Mouse (Mus musculus): Measurements from ENCODE around the gene Rusc1. TPM values are rescaled to one million over a fixed set of nuclear protein-coding genes. Genes with fewer than 3 reads are reported as not detected.
"Not testable (repeated sequence)": the region's sequence is repeated elsewhere in the genome, so short reads cannot be mapped to it uniquely, and the experiment has no call there.

Rusc1 gene
- polyA plus RNA-seq, 1 experiment = 14.5 TPM

DNA sequence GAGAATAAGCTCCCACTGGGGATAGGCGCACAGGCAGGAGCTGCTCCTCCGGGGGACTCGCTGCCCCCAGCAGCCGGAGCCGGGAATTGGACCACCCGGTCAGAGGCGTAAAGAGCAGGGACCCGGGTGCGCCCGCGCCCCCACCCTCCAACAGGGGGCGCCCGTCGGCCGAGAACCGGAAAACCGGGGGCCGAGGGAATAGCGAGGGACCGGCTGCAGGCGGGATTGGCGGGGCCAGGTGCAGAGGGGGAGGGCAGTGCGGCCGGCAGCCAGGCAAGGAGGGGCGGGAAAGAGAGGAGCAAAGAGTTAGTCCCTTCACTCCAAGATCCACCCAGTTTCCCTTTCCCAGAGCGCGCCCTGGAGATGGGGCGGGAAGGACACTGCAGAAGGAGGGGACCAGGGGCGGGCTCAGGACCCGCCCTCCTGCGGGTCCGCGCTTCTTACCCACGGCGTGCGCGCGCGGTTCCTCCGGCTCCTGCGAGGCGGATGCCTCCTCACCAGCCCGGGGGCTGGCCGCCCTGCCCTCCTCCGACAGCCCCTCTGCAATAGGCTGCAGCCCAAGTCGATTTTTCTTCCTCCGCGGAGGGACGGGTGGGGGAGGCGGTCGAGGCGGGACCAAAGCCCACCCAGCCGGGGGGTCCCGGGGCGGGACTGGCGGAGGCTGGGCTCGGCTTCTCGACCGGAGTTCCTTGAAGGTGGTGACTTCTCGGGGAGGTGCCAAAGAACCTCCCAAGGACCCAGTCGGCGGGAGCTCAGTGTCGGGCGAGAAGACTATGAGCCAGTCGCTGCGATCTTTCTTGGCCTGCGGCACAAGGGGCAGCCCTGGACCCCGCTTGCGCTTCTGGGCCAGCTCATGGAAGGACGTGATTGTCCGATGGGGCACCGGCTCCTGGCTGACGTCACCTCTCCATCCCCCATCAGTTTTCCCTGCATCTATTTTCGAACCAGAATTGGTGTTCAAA lies 2.1 kb downstream of the Rusc1 start:
- Histone ChIP-seq H3K4me3 (replicated peaks; ENCODE audit: control insufficient read depth, low read depth, low read length) (peak overlapping the region; percentile 67), H3K4me1 (ENCODE audit: control insufficient read depth, insufficient read depth, low read length) (no peaks in the 10 kb centered on the region; the same call in 1 of the 2 replicates), H3K27ac (ENCODE audit: control insufficient read depth, insufficient read depth, low read depth, low read length, poor library complexity) (no peak overlapping the region)
- WGBS = under 1% methylated on average over 73 of the region's 74 CpGs
- TF ChIP-seq POLR2A (IDR thresholded peaks at IDR 0.05; ENCODE audit: borderline replicate concordance, control insufficient read depth, low read depth, low read length) = no peak
- TF ChIP-seq CTCF (IDR thresholded peaks at IDR 0.05; ENCODE audit: control insufficient read depth, insufficient read depth, low read length) = peak; percentile 52; the same call in 1 of the 2 replicates

DNA sequence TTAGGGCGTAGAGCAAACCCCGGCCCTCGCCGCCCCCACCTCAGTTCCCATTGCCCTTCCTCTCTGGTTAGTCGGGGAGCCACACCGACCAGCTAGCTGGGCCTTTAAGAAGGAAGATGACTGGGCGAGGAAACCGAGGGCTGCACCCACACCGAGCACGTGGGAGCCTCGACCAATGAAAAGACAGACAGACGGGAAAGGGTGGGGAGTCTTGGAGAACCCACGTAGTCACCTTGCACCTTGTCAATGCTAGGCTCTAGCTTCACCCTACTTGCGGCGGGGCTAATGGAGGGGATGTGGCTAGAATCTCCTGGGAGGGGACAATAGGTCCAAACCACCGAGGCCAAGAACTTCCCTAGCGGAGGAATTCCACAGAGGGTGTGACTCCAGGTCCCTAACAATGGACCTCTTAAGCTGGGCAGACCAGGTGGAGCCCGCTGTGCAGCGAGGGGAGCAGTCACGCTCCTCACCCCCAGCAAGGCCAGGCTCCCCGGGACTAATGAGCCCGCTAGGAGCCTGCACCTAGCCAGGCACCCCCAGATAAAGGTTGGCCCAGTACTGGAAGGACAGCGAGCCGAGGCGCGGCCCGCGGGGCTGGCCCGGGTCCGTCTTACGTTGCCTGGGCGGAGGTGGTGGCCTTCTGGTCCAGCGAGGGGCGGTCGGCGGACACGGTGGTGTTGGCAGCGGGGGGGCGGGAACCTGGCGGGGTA lies 3.1 kb downstream of the Rusc1 start:
- H3K27ac ChIP-seq (ENCODE audit: control insufficient read depth, insufficient read depth, low read depth, low read length, poor library complexity) = peak overlapping the region; percentile 26; the same call in 1 of the 2 replicates
- no peaks in the 10 kb centered on the region; the same call in 1 of the 2 replicates for H3K4me1 ChIP-seq (ENCODE audit: control insufficient read depth, insufficient read depth, low read length)
- H3K4me3 ChIP-seq (replicated peaks; ENCODE audit: control insufficient read depth, low read depth, low read length) = peak overlapping the region; percentile 67
- under 1% methylated on average over 40 of the region's 40 CpGs for WGBS
- TF ChIP-seq POLR2A (IDR thresholded peaks at IDR 0.05; ENCODE audit: borderline replicate concordance, control insufficient read depth, low read depth, low read length) (peak; percentile 68), CTCF (IDR thresholded peaks at IDR 0.05; ENCODE audit: control insufficient read depth, insufficient read depth, low read length) (no peak)

DNA sequence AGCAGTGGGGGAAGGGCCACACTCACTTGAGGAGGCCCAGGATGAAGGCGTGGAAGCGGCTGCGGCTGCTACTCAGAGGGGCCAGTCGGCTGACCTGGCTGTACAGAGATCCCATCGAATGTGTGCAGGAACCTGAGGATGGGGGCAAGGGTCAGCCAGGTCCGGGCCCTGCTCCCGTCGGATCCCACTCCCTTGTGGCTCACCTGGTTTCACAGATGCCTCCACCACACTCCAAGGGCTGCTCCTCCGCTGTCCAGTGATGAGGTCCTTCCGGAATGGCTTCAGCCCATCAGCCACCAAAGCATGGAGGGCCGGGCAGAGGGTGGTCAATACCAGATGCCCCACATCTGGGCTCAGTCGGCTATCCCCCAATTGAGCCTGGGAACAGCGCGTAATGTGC lies 4.1 kb downstream of the Rusc1 start:
- H3K27ac ChIP-seq (ENCODE audit: control insufficient read depth, insufficient read depth, low read depth, low read length, poor library complexity) = no peak overlapping the region
- no peaks in the 10 kb centered on the region; the same call in 1 of the 2 replicates for H3K4me1 ChIP-seq (ENCODE audit: control insufficient read depth, insufficient read depth, low read length)
- peak overlapping the region; percentile 67 for H3K4me3 ChIP-seq (replicated peaks; ENCODE audit: control insufficient read depth, low read depth, low read length)
- TF ChIP-seq POLR2A (IDR thresholded peaks at IDR 0.05; ENCODE audit: borderline replicate concordance, control insufficient read depth, low read depth, low read length) (no peak), CTCF (IDR thresholded peaks at IDR 0.05; ENCODE audit: control insufficient read depth, insufficient read depth, low read length) (no peak)
- 47% methylated on average over 14 of the region's 14 CpGs for WGBS

DNA sequence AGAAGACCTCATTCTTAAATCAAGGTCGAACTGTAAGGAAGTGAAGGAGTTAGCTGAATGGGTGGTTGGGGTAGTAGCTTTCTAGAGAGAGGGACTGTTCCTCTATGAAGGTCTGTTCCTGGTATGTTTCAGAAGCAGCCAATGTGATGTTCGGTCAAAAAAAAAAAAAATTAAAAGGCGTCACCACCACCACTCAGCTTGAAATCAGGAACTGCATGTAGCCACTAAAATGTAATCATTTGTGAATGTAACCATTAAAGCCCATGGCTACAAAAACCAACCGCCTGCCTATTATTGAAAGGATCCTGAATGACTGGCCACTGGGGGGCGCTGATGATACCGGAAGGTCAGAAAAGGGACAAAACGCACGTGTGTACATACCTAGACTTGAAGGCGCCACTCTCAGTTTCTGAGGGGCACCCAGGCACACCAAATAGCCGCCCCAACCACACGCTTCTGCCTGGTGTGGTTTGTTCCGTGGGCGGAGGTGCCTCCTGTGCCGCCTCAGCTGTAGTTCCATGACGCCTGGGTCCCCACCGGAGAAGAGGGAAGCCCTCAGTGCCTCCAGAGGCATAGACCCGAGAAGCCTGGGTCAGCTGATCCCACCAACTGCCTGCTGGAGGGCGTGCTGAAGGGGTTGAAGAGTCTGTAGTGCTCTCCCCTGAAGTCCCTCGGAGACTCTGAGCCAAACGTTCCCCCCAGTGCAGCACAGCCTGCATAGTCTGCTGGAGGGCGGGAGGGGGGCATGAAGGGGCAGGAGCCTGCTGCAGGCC lies 5.6 kb downstream of the Rusc1 start:
- peaks cover 1% of the 10 kb centered on the region; the same call in 1 of the 2 replicates for H3K4me1 ChIP-seq (ENCODE audit: control insufficient read depth, insufficient read depth, low read length)
- WGBS = 10% methylated on average over 21 of the region's 21 CpGs
- no peak overlapping the region for H3K4me3 ChIP-seq (replicated peaks; ENCODE audit: control insufficient read depth, low read depth, low read length)
- no peak overlapping the region for H3K27ac ChIP-seq (ENCODE audit: control insufficient read depth, insufficient read depth, low read depth, low read length, poor library complexity)
- TF ChIP-seq CTCF (IDR thresholded peaks at IDR 0.05; ENCODE audit: control insufficient read depth, insufficient read depth, low read length) (peak; percentile 71), POLR2A (IDR thresholded peaks at IDR 0.05; ENCODE audit: borderline replicate concordance, control insufficient read depth, low read depth, low read length) (no peak)

DNA sequence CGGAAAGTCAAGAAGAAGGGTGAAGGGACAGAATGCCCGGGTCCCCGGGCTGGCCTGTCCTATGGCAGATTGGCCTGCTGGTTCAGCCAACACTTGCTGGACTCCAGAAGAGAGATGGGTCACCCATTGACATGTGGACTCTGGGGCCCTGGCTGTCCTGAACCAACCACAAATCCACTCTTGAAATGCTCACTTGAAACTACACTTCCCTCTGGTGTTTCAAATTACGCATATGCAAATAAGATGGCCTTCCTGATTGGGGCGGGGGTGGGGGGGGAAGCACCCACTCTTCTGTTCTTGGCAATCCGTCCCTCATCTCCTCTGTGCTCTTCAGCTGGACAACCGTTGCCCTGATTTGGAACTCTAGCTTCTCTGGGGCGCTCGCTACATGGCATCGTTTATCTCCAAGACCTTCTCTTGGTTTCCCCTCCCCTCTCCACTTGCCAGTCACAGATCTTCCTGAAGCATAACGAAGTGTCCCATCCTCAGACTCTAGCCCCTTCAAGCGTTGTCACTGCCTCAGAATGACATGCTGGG lies 8.4 kb downstream of the Rusc1 start:
- no peak overlapping the region for H3K4me3 ChIP-seq (replicated peaks; ENCODE audit: control insufficient read depth, low read depth, low read length)
- TF ChIP-seq CTCF (IDR thresholded peaks at IDR 0.05; ENCODE audit: control insufficient read depth, insufficient read depth, low read length) (no peak), POLR2A (IDR thresholded peaks at IDR 0.05; ENCODE audit: borderline replicate concordance, control insufficient read depth, low read depth, low read length) (no peak)
- WGBS = 74% methylated on average over 12 of the region's 12 CpGs
- H3K27ac ChIP-seq (ENCODE audit: control insufficient read depth, insufficient read depth, low read depth, low read length, poor library complexity) = no peak overlapping the region
- H3K4me1 ChIP-seq (ENCODE audit: control insufficient read depth, insufficient read depth, low read length) = peaks cover 1% of the 10 kb centered on the region; the same call in 1 of the 2 replicates

DNA sequence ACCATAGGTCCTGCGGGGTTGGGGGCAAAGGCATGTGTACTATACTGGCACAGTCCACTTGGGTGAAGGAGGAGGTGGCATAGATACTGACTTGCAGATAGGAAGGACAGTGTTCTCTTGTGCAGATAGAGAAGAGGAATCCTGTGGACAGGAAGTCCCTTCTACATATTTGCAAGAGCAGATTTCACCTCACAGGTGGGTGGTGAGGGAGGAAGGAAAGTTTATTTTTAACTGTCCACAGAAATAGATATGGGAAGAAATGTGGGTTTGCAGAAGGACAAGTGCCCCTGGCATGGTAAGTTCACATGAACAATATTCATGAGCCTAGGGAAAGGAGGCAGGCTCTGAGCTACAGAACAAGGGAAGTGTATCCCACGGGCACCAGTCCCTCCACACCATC lies 9.0 kb downstream of the Rusc1 start:
- TF ChIP-seq CTCF (IDR thresholded peaks at IDR 0.05; ENCODE audit: control insufficient read depth, insufficient read depth, low read length) = no peak
- TF ChIP-seq POLR2A (IDR thresholded peaks at IDR 0.05; ENCODE audit: borderline replicate concordance, control insufficient read depth, low read depth, low read length) = no peak
- Histone ChIP-seq H3K4me3 (replicated peaks; ENCODE audit: control insufficient read depth, low read depth, low read length) (no peak overlapping the region), H3K4me1 (ENCODE audit: control insufficient read depth, insufficient read depth, low read length) (peaks cover 1% of the 10 kb centered on the region; the same call in 1 of the 2 replicates), H3K27ac (ENCODE audit: control insufficient read depth, insufficient read depth, low read depth, low read length, poor library complexity) (no peak overlapping the region)
- 80% methylated on average over 2 of the region's 2 CpGs for WGBS

DNA sequence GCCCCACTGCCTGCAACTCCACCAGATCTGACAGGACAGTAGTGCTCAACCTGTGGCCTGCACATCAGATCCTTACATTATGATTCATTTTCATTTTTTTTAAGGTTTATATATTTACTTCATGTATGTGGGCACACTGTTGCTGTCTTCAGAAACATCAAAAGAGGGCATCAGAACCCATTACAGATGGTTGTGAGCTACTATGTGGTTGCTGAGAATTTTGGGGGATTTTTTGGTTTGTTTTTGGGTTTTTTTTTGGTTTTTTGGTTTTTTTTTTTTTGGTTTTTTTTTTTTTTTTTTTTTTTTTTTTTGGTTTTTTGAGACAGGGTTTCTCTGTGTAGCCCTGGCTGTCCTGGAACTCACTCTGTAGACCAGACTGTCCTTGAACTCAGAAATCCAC lies 10.8 kb downstream of the Rusc1 start:
- not testable (repeated sequence) for H3K4me3 ChIP-seq (replicated peaks; ENCODE audit: control insufficient read depth, low read depth, low read length); H3K27ac ChIP-seq (ENCODE audit: control insufficient read depth, insufficient read depth, low read depth, low read length, poor library complexity); H3K4me1 ChIP-seq (ENCODE audit: control insufficient read depth, insufficient read depth, low read length)

Data from bone marrow, adult 2 months (tissue).